Mouse (Mus musculus): ENCODE measurements around the gene Grin2a. TPM values are rescaled to one million over a fixed set of nuclear protein-coding genes. Genes with fewer than 3 reads are reported as not detected.

Gene Grin2a
- total and polyA plus RNA-seq, 3 experiments, result not detected

DNA sequence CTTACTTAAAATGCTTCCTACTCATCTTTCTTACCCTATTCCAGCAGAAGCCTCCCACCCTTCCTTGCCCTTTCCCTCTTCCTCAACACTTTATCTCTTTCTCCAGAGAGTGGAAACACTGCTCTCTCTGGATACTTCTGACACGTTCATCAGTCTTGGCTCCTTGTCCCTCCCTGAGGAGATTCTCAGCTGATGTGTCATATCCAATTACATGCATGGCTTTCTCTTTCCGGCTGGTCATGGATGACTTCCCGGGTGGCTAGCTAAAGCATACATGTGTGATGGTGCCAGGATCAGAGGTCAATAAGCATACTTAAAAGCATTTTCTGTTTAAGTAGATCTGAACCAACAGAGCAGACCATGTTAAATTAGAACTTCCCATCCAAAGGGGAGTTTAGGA lies 175.9 kb downstream of the Grin2a start:
- H3K27ac ChIP-seq (ENCODE audit: control insufficient read depth, low read depth, low read length), result no peak overlapping the region
- no peak overlapping the region for H3K4me3 ChIP-seq (ENCODE audit: control insufficient read depth in 1 of 2, insufficient read depth in 1 of 2, low read depth in 2 of 2, low read length in 2 of 2)
- H3K9ac ChIP-seq (ENCODE audit: control insufficient read depth, low read depth, low read length, poor library complexity, severe bottlenecking), result no peak overlapping the region
- no peaks in the 10 kb centered on the region for H3K4me1 ChIP-seq (ENCODE audit: control insufficient read depth in 1 of 2, insufficient read depth in 2 of 2, low read length in 2 of 2)
- H3K36me3 ChIP-seq (ENCODE audit: control insufficient read depth in 1 of 2, insufficient read depth in 2 of 2, low read length in 2 of 2), result no peaks in the 10 kb centered on the region
- H3K9me3 ChIP-seq (replicated peaks; ENCODE audit: insufficient read depth, low read length), result no peaks in the 10 kb centered on the region
- no peak for DNase-seq (ENCODE audit: low read depth, low spot score)
- no peaks in the 10 kb centered on the region for H3K79me2 ChIP-seq (ENCODE audit: control insufficient read depth, insufficient read depth, low read length, poor library complexity)
- no peak for TF ChIP-seq BHLHE40 (IDR thresholded peaks at IDR 0.05; ENCODE audit: borderline replicate concordance, low read depth, low read length)
- TF ChIP-seq POLR2AphosphoS2 (IDR thresholded peaks at IDR 0.05; ENCODE audit: low read length), result no peak
- no peak for TF ChIP-seq USF2 (IDR thresholded peaks at IDR 0.05; ENCODE audit: borderline replicate concordance in 1 of 2, insufficient read depth in 1 of 2, low read depth in 1 of 2, low read length in 2 of 2)
- TF ChIP-seq CTCF (IDR thresholded peaks at IDR 0.05 in 2 of 3, conservative IDR thresholded peaks at IDR 0.05 in 1 of 3; ENCODE audit: control insufficient read depth in 1 of 3, insufficient read depth in 1 of 3, low read depth in 2 of 3, low read length in 3 of 3, poor library complexity in 1 of 3, severe bottlenecking in 1 of 3), result no peak
- no peak for TF ChIP-seq RAD21 (IDR thresholded peaks at IDR 0.05; ENCODE audit: low read depth, low read length)
- no peak for TF ChIP-seq ELF1 (IDR thresholded peaks at IDR 0.05; ENCODE audit: low read depth, low read length)
- no peak for TF ChIP-seq POLR2AphosphoS5 (IDR thresholded peaks at IDR 0.05; ENCODE audit: borderline replicate concordance, low read depth, low read length)
- no peak for TF ChIP-seq TAL1 (IDR thresholded peaks at IDR 0.05; ENCODE audit: low read length)
- no peak for TF ChIP-seq GATA1 (IDR thresholded peaks at IDR 0.05; ENCODE audit: low read depth, low read length)
- no peak for TF ChIP-seq EP300 (IDR thresholded peaks at IDR 0.05; ENCODE audit: low read depth in 1 of 2, low read length in 2 of 2)
- no peak for TF ChIP-seq MAFK (IDR thresholded peaks at IDR 0.05; ENCODE audit: borderline replicate concordance, low read depth, low read length)
- no peak for TF ChIP-seq MYB (IDR thresholded peaks at IDR 0.05; ENCODE audit: low read depth, low read length)
- no peak for TF ChIP-seq CHD1 (IDR thresholded peaks at IDR 0.05; ENCODE audit: low read depth, low read length)
- TF ChIP-seq ZMIZ1 (IDR thresholded peaks at IDR 0.05; ENCODE audit: low read depth, low read length), result no peak
- TF ChIP-seq ZKSCAN1 (IDR thresholded peaks at IDR 0.05; ENCODE audit: low read depth, low read length), result no peak
- no peak for TF ChIP-seq CHD2 (IDR thresholded peaks at IDR 0.05; ENCODE audit: low read length)
- TF ChIP-seq USF1 (IDR thresholded peaks at IDR 0.05; ENCODE audit: low read depth, low read length), result no peak
- H3K27me3 ChIP-seq (ENCODE audit: control insufficient read depth in 1 of 2, insufficient read depth in 2 of 2, low read length in 2 of 2), result no peaks in the 10 kb centered on the region

DNA sequence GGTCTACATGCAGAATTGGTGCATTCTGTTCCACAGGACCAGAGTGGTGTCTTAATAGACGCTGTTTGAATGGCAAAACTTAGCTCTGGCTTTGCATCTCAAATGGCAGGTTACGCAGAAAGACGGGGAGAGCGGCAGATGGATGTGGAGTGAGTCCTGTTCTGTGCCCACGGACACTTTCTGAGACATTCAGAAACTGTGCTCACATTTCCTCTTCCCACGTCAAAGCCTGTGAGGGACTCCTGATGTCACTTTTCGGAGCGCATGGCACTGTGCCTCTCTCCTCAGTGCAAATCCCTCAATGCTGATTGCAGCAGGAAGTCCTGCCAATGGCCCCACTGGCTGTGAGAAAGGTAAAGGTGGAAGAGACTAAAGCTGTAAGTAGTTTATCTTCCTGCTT lies 194.0 kb downstream of the Grin2a start:
- H3K4me3 ChIP-seq (ENCODE audit: control insufficient read depth in 1 of 2, insufficient read depth in 1 of 2, low read depth in 2 of 2, low read length in 2 of 2), result no peak overlapping the region
- H3K9me3 ChIP-seq (replicated peaks; ENCODE audit: insufficient read depth, low read length), result no peaks in the 10 kb centered on the region
- H3K79me2 ChIP-seq (ENCODE audit: control insufficient read depth, insufficient read depth, low read length, poor library complexity), result no peaks in the 10 kb centered on the region
- no peak overlapping the region for H3K9ac ChIP-seq (ENCODE audit: control insufficient read depth, low read depth, low read length, poor library complexity, severe bottlenecking)
- no peak overlapping the region for H3K27ac ChIP-seq (ENCODE audit: control insufficient read depth, low read depth, low read length)
- H3K27me3 ChIP-seq (ENCODE audit: control insufficient read depth in 1 of 2, insufficient read depth in 2 of 2, low read length in 2 of 2), result no peaks in the 10 kb centered on the region
- no peaks in the 10 kb centered on the region for H3K4me1 ChIP-seq (ENCODE audit: control insufficient read depth in 1 of 2, insufficient read depth in 2 of 2, low read length in 2 of 2)
- no peaks in the 10 kb centered on the region for H3K36me3 ChIP-seq (ENCODE audit: control insufficient read depth in 1 of 2, insufficient read depth in 2 of 2, low read length in 2 of 2)
- no peak for DNase-seq (ENCODE audit: low read depth, low spot score)
- TF ChIP-seq POLR2AphosphoS5 (IDR thresholded peaks at IDR 0.05; ENCODE audit: borderline replicate concordance, low read depth, low read length) (no peak), E2F4 (IDR thresholded peaks at IDR 0.05; ENCODE audit: borderline replicate concordance, low read depth, low read length) (no peak), TCF12 (IDR thresholded peaks at IDR 0.05; ENCODE audit: low read depth, low read length) (no peak), KAT2A (conservative IDR thresholded peaks at IDR 0.05; ENCODE audit: low read depth, low read length) (no peak), NRF1 (IDR thresholded peaks at IDR 0.05; ENCODE audit: insufficient read depth, low read depth, low read length, poor library complexity, severe bottlenecking) (no peak), EP300 (IDR thresholded peaks at IDR 0.05; ENCODE audit: low read depth in 1 of 2, low read length in 2 of 2) (no peak), ZC3H11A (IDR thresholded peaks at IDR 0.05; ENCODE audit: low read depth, low read length) (no peak), GABPA (IDR thresholded peaks at IDR 0.05; ENCODE audit: low read depth, low read length) (no peak), ETS1 (IDR thresholded peaks at IDR 0.05; ENCODE audit: low read depth, low read length) (no peak), NELFE (IDR thresholded peaks at IDR 0.05; ENCODE audit: low read depth, low read length) (no peak), USF1 (IDR thresholded peaks at IDR 0.05; ENCODE audit: low read depth, low read length) (no peak), MYB (IDR thresholded peaks at IDR 0.05; ENCODE audit: low read depth, low read length) (no peak)

Measured in MEL (cell line).